Mouse (Mus musculus): ENCODE measurements around the gene Dgkb. TPM values are rescaled to one million over a fixed set of nuclear protein-coding genes. Genes with fewer than 3 reads are reported as not detected.
A peak's percentile ranks its signal among the peaks of the same experiment; 100 is the strongest.

Gene Dgkb
- polyA plus RNA-seq, 1 experiment from 2014 or later = 0.25 TPM

DNA sequence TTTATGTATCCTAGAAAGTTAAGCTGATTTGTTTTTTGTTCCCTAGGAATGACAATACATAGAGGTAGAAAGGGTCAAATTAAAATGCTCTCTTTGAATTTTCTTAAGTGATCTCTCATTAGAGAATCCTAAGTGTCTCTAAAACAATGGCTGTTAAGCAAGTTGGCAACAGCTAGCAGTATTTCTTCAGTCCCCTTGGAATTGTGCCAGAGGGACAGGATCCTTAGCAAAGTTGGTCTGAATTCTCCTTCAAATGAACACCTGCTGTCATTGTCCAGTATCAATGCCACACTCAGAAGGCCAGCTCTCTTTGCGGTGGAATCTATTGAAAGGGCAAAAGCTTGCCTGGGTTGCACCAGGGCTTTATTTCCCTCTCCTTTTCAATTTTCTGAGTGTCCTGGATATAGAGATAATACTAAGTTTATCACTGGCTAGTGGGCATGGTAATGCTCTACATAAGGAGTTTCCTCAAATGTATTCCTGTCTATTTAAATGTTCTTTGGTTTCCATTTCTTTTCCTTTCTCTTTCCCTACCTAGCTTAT is 510.3 kb downstream of the Dgkb start:
- Histone ChIP-seq H3K27ac (no peak overlapping the region), H3K36me3 (no peaks in the 10 kb centered on the region), H3K4me3 (no peak overlapping the region), H3K4me1 (replicated peaks) (no peaks in the 10 kb centered on the region), H3K27me3 (ENCODE audit: insufficient read depth, poor library complexity, severe bottlenecking) (no peaks in the 10 kb centered on the region), H3K9me3 (no peaks in the 10 kb centered on the region)
- WGBS = 49% methylated on average over 1 of the region's 1 CpGs
- no peak for DNase-seq (ENCODE audit: low spot score)

DNA sequence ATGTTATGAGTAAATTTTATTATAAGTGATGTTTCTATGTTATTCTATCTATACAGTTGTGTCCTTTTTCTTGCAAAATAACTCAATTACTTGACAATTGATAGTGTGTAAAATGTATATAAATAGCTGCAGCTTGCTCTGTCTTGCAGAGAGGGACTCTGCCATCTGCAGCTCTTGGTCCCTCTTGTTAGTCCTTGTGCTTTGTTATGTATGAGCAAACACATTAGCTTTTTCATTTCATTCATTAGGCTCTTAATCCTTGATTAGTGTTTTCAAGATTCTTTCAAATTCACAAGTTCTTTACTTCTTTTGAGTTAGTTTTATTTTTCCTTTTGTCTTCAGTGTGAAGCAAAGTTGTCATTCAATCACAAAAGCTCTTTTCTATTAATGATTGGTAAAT is 511.3 kb downstream of the Dgkb start:
- H3K36me3 ChIP-seq = no peaks in the 10 kb centered on the region
- H3K27me3 ChIP-seq (ENCODE audit: insufficient read depth, poor library complexity, severe bottlenecking) = no peaks in the 10 kb centered on the region
- no peak overlapping the region for H3K27ac ChIP-seq
- H3K4me3 ChIP-seq = no peak overlapping the region
- no peaks in the 10 kb centered on the region for H3K9me3 ChIP-seq
- no peaks in the 10 kb centered on the region for H3K4me1 ChIP-seq (replicated peaks)
- DNase-seq (ENCODE audit: low spot score) = no peak

DNA sequence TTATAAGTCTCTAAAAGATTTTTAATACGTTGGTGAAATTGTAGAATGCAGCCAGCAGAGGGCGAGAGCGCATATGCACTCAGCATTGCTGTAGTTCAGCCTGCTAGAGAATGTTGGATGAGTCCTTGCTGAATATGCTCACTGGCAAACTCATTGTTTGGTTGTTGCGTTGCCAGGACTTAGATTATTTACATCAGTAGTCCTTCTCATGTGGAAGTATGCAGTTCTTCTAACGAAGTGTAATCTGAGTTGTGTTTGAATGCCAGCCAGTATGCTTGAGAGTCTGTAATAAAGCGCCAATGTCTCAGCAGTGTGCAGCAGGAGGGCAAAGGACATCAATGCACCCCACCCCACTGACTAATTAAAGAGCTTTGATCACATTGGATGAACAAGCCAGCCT is 525.1 kb downstream of the Dgkb start:
- Histone ChIP-seq H3K27ac (no peak overlapping the region), H3K4me3 (no peak overlapping the region), H3K4me1 (replicated peaks) (no peaks in the 10 kb centered on the region), H3K36me3 (no peaks in the 10 kb centered on the region), H3K27me3 (ENCODE audit: insufficient read depth, poor library complexity, severe bottlenecking) (no peaks in the 10 kb centered on the region), H3K9me3 (no peaks in the 10 kb centered on the region)
- 12% methylated on average over 6 of the region's 6 CpGs for WGBS
- peak; percentile 50 for DNase-seq (ENCODE audit: low spot score)

DNA sequence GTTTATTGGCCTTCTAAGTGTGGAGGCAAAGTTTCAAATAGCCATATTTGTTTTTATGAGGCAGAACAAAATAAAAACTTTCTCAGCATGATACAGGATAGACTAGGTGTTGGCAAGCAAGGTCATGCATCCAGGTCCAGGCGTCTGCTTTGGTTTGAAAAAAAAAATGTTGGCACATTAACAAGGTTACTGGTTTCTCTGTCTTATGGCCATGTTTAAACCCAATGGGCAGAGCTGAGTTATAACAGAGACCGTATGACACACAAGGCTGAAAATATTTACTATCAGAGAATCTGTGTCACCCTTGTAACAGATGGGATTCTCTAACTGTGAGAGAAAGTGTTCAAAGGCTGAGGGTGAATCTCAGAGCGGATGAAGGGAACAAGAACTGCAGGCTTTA is 535.0 kb downstream of the Dgkb start:
- H3K27ac ChIP-seq = no peak overlapping the region
- DNase-seq (ENCODE audit: low spot score) = no peak
- WGBS = 91% methylated on average over 3 of the region's 3 CpGs
- H3K4me1 ChIP-seq (replicated peaks) = no peaks in the 10 kb centered on the region
- H3K9me3 ChIP-seq = no peaks in the 10 kb centered on the region
- no peaks in the 10 kb centered on the region for H3K36me3 ChIP-seq
- H3K27me3 ChIP-seq (ENCODE audit: insufficient read depth, poor library complexity, severe bottlenecking) = no peaks in the 10 kb centered on the region
- no peak overlapping the region for H3K4me3 ChIP-seq

DNA sequence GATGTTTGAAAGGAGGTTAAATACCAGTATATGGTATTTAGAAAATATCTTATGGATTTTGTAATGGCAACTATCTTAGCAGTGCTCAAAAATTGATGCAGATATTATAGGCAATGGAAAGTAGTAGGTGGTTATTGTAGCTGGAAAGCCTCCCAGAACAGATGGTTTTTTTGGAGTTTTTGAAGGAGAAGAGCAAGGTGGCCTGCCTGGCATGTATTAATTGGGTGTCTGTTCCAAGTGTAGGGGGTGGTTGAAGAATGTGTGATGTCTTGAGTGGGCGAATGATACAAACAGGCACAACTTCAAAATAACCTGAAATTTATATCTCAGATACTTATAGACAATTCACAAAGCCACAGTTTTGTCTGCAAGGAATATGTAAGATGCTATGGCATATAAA is 538.9 kb downstream of the Dgkb start:
- no peak for DNase-seq (ENCODE audit: low spot score)
- 85% methylated on average over 1 of the region's 1 CpGs for WGBS
- no peaks in the 10 kb centered on the region for H3K36me3 ChIP-seq
- H3K4me1 ChIP-seq (replicated peaks) = no peaks in the 10 kb centered on the region
- no peaks in the 10 kb centered on the region for H3K27me3 ChIP-seq (ENCODE audit: insufficient read depth, poor library complexity, severe bottlenecking)
- H3K9me3 ChIP-seq = no peaks in the 10 kb centered on the region
- no peak overlapping the region for H3K4me3 ChIP-seq
- no peak overlapping the region for H3K27ac ChIP-seq

DNA sequence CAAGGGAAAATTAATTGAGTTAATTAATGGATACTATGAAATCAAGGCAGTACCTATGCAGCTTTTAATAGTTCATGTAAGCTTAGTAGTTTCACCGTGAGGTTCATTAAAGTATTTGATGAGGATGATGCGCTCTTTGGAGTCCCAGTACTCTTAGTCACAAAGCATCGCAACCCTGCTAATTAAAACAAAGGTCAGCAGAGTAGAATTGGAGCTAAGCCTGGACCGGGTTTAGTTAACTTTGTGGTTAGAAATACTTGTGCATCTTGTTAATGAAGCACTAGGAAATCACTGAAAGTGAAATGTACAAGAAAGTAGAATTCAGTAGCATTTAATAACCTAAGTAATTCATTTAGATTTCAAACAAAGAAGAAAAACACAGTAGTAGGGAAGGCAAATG is 544.0 kb downstream of the Dgkb start:
- H3K4me3 ChIP-seq = no peak overlapping the region
- H3K27me3 ChIP-seq (ENCODE audit: insufficient read depth, poor library complexity, severe bottlenecking) = no peaks in the 10 kb centered on the region
- no peaks in the 10 kb centered on the region for H3K36me3 ChIP-seq
- 91% methylated on average over 4 of the region's 4 CpGs for WGBS
- no peak for DNase-seq (ENCODE audit: low spot score)
- no peak overlapping the region for H3K27ac ChIP-seq
- H3K4me1 ChIP-seq (replicated peaks) = no peaks in the 10 kb centered on the region
- no peaks in the 10 kb centered on the region for H3K9me3 ChIP-seq

DNA sequence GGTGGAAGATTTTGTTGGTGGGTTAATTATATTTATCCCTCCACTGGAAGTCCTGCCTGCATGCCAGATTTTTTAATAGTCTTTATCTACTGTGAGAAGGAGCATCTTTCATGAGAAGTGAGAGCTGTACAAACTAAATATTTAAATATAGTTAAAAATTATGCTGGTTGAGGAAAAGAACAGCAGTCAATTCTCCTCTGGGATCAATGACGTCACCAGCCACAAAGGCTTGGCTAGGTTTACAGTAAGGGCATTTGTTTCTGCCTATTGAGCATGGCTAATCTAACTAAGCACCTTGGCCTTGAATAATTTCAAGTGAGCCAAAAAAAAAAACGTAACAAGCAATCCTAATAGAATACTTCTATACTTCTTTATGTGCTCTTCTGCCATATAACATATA is 554.1 kb downstream of the Dgkb start:
- Histone ChIP-seq H3K4me1 (replicated peaks) (no peaks in the 10 kb centered on the region), H3K27ac (no peak overlapping the region), H3K9me3 (no peaks in the 10 kb centered on the region), H3K36me3 (no peaks in the 10 kb centered on the region), H3K27me3 (ENCODE audit: insufficient read depth, poor library complexity, severe bottlenecking) (no peaks in the 10 kb centered on the region), H3K4me3 (no peak overlapping the region)
- DNase-seq (ENCODE audit: low spot score) = no peak
- 86% methylated on average over 2 of the region's 2 CpGs for WGBS

DNA sequence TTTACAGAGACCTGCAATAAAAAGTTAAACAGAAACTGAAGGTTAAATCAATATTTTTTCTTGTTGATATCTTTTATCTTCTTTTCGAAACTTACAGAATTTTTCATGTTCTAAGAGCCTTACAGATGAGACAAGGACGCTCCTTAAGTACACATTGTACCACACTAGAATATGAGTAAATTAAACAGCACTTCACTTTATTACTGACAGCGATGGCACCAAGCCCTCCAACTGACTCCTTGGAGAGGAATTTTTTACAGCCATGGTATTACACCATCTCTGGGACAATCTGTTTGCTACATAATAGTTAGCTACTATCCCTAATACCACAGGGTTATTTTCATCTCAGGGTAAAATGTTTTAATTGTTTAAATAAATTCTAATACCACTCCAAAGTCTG is 556.6 kb downstream of the Dgkb start:
- WGBS = 96% methylated on average over 3 of the region's 3 CpGs
- H3K4me3 ChIP-seq = no peak overlapping the region
- no peaks in the 10 kb centered on the region for H3K27me3 ChIP-seq (ENCODE audit: insufficient read depth, poor library complexity, severe bottlenecking)
- DNase-seq (ENCODE audit: low spot score) = no peak
- no peaks in the 10 kb centered on the region for H3K9me3 ChIP-seq
- no peaks in the 10 kb centered on the region for H3K4me1 ChIP-seq (replicated peaks)
- no peaks in the 10 kb centered on the region for H3K36me3 ChIP-seq
- H3K27ac ChIP-seq = no peak overlapping the region

DNA sequence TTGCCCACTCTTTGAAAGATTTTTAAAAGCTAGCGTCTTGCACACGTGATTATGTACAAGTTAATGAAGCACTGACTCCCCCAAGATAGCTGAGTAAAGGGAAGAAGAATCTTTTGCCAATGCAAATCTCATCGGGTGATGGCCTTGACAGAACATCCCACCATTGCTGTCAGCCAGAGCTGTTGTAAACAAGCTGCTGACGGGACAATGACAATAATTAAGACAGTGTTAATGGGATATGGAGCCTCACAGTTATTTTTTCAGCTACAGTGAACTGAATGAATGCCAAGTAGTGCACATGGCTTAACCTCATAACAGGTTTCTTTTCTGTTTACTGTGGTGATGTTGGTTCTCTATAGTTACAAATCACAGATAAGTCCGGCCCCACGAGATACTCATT is 568.4 kb downstream of the Dgkb start:
- 86% methylated on average over 6 of the region's 6 CpGs for WGBS
- H3K4me1 ChIP-seq (replicated peaks) = no peaks in the 10 kb centered on the region
- no peaks in the 10 kb centered on the region for H3K27me3 ChIP-seq (ENCODE audit: insufficient read depth, poor library complexity, severe bottlenecking)
- H3K36me3 ChIP-seq = no peaks in the 10 kb centered on the region
- DNase-seq (ENCODE audit: low spot score) = no peak
- H3K27ac ChIP-seq = no peak overlapping the region
- H3K4me3 ChIP-seq = no peak overlapping the region
- H3K9me3 ChIP-seq = no peaks in the 10 kb centered on the region

DNA sequence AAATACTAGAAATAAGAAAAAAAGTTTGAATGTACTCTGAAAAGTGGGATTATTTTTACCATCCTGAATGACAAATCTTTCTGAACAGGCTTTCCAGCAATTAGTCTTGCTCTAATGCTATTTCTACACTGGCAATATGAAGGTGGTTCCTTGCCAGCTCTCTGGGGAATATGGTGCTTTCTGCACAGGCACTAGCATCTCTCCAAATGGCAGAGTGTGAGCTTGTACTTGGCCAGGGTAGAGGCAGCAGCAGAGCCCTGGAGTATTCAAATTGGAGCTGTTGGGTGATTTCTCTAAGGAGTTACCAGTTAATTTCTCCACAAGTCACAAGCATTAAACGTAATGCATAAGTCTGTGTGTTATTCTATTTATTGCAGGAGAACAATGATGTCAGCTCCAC is 569.5 kb downstream of the Dgkb start:
- Histone ChIP-seq H3K4me1 (replicated peaks) (no peaks in the 10 kb centered on the region), H3K9me3 (no peaks in the 10 kb centered on the region), H3K27ac (no peak overlapping the region), H3K36me3 (no peaks in the 10 kb centered on the region), H3K27me3 (ENCODE audit: insufficient read depth, poor library complexity, severe bottlenecking) (no peaks in the 10 kb centered on the region), H3K4me3 (no peak overlapping the region)
- WGBS = 83% methylated on average over 1 of the region's 1 CpGs
- no peak for DNase-seq (ENCODE audit: low spot score)

DNA sequence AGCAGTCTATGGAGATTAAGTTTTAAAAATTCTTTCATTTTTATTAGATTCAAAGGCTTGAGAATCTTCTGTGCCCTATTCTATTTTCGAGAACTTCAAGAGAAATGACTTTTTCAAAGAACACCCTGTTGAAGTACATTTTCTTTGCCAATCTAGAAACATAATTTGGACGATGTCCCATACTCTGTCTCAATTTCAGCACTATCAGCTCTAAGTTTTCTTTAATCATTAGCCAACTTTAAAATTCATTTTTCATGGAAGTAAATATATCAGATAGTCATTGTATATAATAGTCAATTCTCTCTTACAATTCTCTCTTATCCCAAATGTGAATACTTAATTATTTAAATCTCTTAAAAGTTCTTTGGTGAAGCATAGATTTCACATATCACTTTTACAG is 570.1 kb downstream of the Dgkb start:
- Histone ChIP-seq H3K4me3 (no peak overlapping the region), H3K4me1 (replicated peaks) (no peaks in the 10 kb centered on the region), H3K9me3 (no peaks in the 10 kb centered on the region), H3K27me3 (ENCODE audit: insufficient read depth, poor library complexity, severe bottlenecking) (no peaks in the 10 kb centered on the region), H3K36me3 (no peaks in the 10 kb centered on the region), H3K27ac (no peak overlapping the region)
- 87% methylated on average over 2 of the region's 2 CpGs for WGBS
- no peak for DNase-seq (ENCODE audit: low spot score)

DNA sequence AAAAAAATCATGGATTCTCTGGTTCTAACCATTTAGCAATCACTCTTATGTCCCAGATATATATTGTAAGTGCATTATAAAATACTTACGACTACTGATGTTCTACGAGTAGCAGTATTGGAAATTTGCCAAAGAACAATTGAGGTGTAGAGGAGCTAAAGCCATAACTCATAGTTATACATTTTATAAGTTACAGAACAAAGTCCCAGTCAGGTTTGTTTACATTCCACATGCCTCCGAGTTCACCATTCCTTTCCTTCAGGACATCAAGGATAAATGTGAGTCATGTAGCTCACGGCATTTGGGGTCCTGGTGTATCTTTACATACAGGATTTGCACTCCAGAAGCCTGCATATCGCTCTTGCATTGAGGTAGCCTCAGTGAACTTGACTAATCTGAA is 570.7 kb downstream of the Dgkb start:
- H3K27ac ChIP-seq = no peak overlapping the region
- no peaks in the 10 kb centered on the region for H3K36me3 ChIP-seq
- H3K27me3 ChIP-seq (ENCODE audit: insufficient read depth, poor library complexity, severe bottlenecking) = no peaks in the 10 kb centered on the region
- no peaks in the 10 kb centered on the region for H3K9me3 ChIP-seq
- DNase-seq (ENCODE audit: low spot score) = no peak
- H3K4me1 ChIP-seq (replicated peaks) = no peaks in the 10 kb centered on the region
- H3K4me3 ChIP-seq = no peak overlapping the region
- WGBS = 87% methylated on average over 5 of the region's 5 CpGs

DNA sequence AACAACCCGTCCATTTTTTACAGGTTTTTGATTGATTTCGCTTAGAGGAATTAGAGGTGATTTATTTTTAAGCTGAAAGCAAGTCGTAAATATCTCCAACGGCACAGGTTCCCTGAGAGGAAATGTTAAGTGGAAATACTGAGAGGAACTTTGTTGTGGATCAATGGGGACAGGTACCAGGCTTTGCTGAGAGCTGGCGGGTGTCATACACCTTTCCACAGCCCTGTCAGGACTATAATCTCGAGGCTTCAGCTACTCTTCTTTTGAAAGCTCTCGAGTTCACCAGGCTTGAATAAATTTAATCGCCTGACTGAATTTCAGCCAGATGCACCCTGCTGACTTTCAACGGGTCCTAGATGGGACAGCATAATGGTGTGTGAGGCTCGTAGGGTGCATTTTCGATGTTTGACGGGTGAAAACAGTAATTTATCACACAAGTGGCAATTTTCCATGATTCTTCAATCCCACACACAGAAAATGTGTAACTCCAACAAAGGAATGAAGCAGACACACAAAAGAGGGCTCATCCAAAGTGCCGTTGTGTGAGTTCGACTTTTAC is 580.3 kb downstream of the Dgkb start:
- Histone ChIP-seq H3K27me3 (ENCODE audit: insufficient read depth, poor library complexity, severe bottlenecking) (no peaks in the 10 kb centered on the region), H3K4me3 (no peak overlapping the region), H3K27ac (no peak overlapping the region), H3K36me3 (no peaks in the 10 kb centered on the region), H3K9me3 (no peaks in the 10 kb centered on the region), H3K4me1 (replicated peaks) (no peaks in the 10 kb centered on the region)
- WGBS = 65% methylated on average over 14 of the region's 14 CpGs
- DNase-seq (ENCODE audit: low spot score) = no peak

DNA sequence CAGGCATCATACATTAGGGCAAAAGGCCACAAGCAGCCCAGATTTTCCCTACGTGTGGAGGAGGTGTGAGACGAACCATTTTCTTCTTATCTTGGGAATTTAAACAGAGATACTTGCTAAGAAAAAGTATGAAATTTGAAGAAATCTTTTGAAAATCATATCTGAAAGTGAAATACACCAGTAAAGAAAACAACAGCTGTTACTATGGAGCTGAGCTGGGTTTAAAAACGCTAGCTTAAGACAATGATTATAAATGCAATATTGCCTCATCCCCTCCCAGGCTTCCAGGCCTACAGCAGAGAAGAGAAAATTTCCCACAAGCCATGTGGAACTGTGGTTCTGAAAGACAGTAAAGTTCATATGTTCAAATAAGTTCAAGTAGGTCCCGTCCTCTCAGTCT is 582.6 kb downstream of the Dgkb start:
- Histone ChIP-seq H3K27ac (no peak overlapping the region), H3K36me3 (no peaks in the 10 kb centered on the region), H3K4me3 (no peak overlapping the region), H3K4me1 (replicated peaks) (no peaks in the 10 kb centered on the region), H3K27me3 (ENCODE audit: insufficient read depth, poor library complexity, severe bottlenecking) (no peaks in the 10 kb centered on the region), H3K9me3 (no peaks in the 10 kb centered on the region)
- no peak for DNase-seq (ENCODE audit: low spot score)
- 85% methylated on average over 4 of the region's 4 CpGs for WGBS
